Mouse (Mus musculus): Measurements from ENCODE around the gene Rab8b.

DNA sequence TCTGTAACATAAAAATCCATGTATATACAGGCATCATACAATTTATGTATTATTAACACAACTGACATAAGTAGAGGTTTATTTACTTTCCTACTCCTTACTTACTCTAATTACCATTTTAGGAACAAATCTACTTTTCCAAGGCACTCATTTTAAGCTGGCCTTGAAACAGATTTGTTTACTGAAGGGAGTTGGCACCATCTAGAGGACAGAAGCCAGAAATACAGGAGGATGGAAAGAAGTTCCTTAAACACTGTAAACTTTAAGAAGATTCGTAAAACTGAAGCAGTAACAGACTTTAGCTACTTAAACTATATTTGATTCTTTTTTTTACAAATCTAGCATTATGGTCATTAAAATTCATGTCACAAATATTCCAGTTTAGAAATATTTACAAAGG lies 93.5 kb downstream of the Rab8b start:
- TF ChIP-seq CTCF (IDR thresholded peaks at IDR 0.05; ENCODE audit: extremely low read depth, insufficient read length, insufficient replicate concordance, low read depth, low read length) (no peak), POLR2A (IDR thresholded peaks at IDR 0.05; ENCODE audit: low read depth, low read length) (no peak)
